Mouse (Mus musculus): Measurements from ENCODE around the gene Castor1.

GRCm38 (mm10) chr11:4263296-4263695, 45.3 kb downstream of the Castor1 start:
- TF ChIP-seq POLR2A (IDR thresholded peaks at IDR 0.05; ENCODE audit: insufficient read depth, low read depth, low read length) (no peak), CTCF (IDR thresholded peaks at IDR 0.05; ENCODE audit: insufficient read depth, low read depth, low read length) (no peak)
